Mouse (Mus musculus) cerebellum, adult 2 months (tissue): ENCODE data around the gene Hpca. TPM values are rescaled to one million over a fixed set of nuclear protein-coding genes. Genes with fewer than 3 reads are reported as not detected.

Source experiments
- DNase-seq, 2 experiments: peaks; one replicate each; pipeline ENCODE4 v3.0.0; 2021
- H3K27ac ChIP-seq: fragments of 200-500 bp; 2 replicates; pipeline ENCODE4 v1.5.1; 2012; ENCODE audit warnings: low read length, control low read depth, inconsistent platforms; ENCODE audit not compliant: insufficient read depth
- H3K27me3 ChIP-seq: fragments of 200-500 bp; 2 replicates; pipeline ENCODE4 v1.6.1; 2012; ENCODE audit warnings: inconsistent platforms, mild to moderate bottlenecking, low read length, moderate library complexity; ENCODE audit not compliant: control insufficient read depth, insufficient read depth
- H3K4me1 ChIP-seq: fragments of 200-500 bp; 2 replicates; pipeline ENCODE4 v1.6.1; 2011; ENCODE audit warnings: low read length; ENCODE audit not compliant: control insufficient read depth, insufficient read depth
- H3K4me3 ChIP-seq: fragments of 200-500 bp; replicated peaks from 2 replicates; pipeline ENCODE3; 2011; ENCODE audit warnings: mild to moderate bottlenecking, low read depth, low read length, control low read depth; ENCODE audit not compliant: insufficient read depth
- CTCF ChIP-seq: fragments of 200-500 bp; IDR thresholded peaks from 2 replicates; pipeline ENCODE4 v1.5.1; 2011; ENCODE audit warnings: low read depth, mild to moderate bottlenecking, control low read depth, low read length, moderate library complexity, borderline replicate concordance; ENCODE audit not compliant: insufficient read depth
- POLR2A ChIP-seq: fragments of 200-500 bp; IDR thresholded peaks from 2 replicates; pipeline ENCODE4 v1.6.1; 2011; ENCODE audit warnings: low read length, control low read depth, borderline replicate concordance; ENCODE audit not compliant: insufficient read depth
- WGBS: fragments of 180-500 bp; shearing (Covaris S2); methylation state at CpG from one replicate; pipeline ENCODE4 v1.1.7; 2018; 5-methylcytosine and 5-hydroxymethylcytosine counted together
- polyA plus RNA-seq: library from polyadenylated mRNA; depleted of rRNA; stranded (reverse); fragments of >200 nt; gene quantifications from 2 replicates; pipeline ENCODE4 v1.2.3, GENCODE M21; 2012

The Hpca gene
- polyA plus RNA-seq, 1 experiment: 176 TPM

DNA sequence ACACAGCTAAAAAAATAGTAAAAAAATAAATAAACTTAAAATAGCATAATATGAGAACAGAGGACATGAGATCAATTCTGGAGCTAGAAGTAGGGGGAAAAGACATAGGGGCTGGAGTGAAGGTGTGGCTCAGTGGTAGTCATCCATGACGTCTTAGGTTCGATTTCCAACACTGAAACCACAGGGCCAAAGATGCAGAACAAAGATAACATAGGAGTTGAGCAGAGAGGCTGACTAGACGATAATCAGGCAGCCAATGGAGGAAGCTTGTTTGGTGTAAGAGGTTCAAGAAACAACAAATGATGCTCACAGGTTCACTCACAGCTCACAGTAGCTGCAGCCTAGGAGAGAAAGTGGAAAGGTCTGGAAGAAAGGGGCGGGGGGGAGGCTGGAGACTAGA, 19.0 kb upstream of the Hpca start:
- no peak overlapping the region for H3K27ac ChIP-seq
- TF ChIP-seq POLR2A: no peak
- TF ChIP-seq CTCF: no peak
- peaks cover 65% of the 10 kb centered on the region for H3K4me1 ChIP-seq
- 87% methylated on average over 4 of the region's 4 CpGs for WGBS
- no peak overlapping the region for H3K4me3 ChIP-seq
- no peaks in the 10 kb centered on the region for H3K27me3 ChIP-seq
- no peak for DNase-seq

DNA sequence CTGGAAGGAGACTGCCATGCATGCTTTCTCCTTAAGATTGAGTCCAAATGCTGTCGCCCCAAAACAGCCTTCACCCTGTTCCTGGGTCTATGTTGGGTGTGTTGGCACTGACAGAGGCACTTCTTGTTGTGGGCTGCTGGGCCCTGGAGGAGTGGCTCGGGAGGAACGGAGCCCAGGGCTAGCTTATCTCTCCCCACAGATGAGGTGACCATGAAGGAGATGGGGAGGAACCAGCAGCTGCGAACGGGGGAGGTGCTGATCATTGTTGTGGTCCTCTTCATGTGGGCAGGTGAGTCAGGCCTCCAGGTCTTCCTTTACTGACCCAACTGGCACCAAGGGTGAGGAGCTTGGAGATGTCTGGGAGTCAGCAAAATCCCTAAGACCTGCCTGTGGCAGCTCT, 17.8 kb upstream of the Hpca start:
- DNase-seq: peak in 1 of 2 experiments; percentile 36
- WGBS: 89% methylated on average over 5 of the region's 5 CpGs
- Histone ChIP-seq H3K27me3 (no peaks in the 10 kb centered on the region), H3K4me3 (no peak overlapping the region), H3K27ac (no peak overlapping the region), H3K4me1 (peaks cover 65% of the 10 kb centered on the region)
- TF ChIP-seq POLR2A (no peak), CTCF (no peak)

- peak overlapping the region; percentile 89 for H3K27ac ChIP-seq
- no peaks in the 10 kb centered on the region for H3K27me3 ChIP-seq
- 58% methylated on average over 14 of the region's 14 CpGs for WGBS
- peak overlapping the region; percentile 87 for H3K4me3 ChIP-seq
- peaks cover 53% of the 10 kb centered on the region for H3K4me1 ChIP-seq
- TF ChIP-seq POLR2A: no peak
- no peak for TF ChIP-seq CTCF
- peak; percentile 49 to 68 for DNase-seq
These were observed 15.8 kb upstream of the Hpca start for GRCm38 (mm10) chr4:129137392-129138321.

DNA sequence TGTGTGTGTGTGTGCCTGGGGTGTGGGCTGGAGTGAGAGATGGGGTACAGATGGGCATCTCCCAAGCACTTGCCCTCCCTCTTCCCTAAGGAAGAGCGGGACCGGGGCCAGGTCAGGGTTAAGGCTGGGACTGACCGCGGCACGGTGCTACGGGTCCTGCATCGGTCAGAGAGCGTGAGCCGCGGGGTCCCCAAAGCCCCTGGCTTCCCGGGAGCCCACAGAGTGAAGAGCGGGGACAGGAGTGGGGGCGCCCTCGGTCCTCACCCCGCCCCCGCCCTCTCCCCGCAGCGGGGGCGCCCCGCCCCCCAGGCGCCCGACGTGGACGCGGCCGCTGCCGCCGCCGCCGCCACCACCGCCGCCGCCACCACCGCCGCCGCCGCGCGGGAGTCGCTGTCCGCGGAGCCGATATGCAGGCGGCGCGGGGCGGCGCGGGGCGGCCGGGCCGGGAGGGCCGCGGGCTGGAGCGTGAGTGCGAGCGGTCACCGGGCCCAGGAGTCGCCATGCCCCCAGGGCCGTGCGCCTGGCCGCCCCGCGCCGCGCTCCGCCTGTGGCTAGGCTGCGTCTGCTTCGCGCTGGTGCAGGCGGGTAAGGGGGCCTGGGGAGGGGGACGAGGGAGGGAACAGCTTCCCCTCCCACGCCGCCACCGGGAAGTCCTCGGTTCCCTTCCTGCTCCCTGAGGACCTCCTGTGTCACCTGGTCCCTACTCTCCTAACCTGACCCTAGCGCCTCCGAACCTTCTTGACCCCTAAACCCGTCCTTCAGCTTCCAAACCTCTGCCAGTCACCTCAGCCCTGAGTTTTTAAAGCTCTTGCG, 14.9 kb upstream of the Hpca start, which contains the start of gene Fndc5:
TSS of gene Fndc5 (plus strand) at position 421 of the 813 bp plus-strand sequence.
- peak; percentile 65 to 77 for DNase-seq
- Histone ChIP-seq H3K27ac (peak within 1 kb of the TSS; percentile 100), H3K4me1 (peaks cover 44% of the 10 kb centered on the region), H3K4me3 (peak within 1 kb of the TSS; percentile 92), H3K27me3 (no peaks in the 10 kb centered on the region)
- 2% methylated on average over 73 of the region's 80 CpGs for WGBS
- no peak for TF ChIP-seq CTCF
- no peak for TF ChIP-seq POLR2A

- no peak for DNase-seq
- Histone ChIP-seq H3K27me3 (no peaks in the 10 kb centered on the region), H3K4me3 (peak overlapping the region; percentile 92), H3K4me1 (peaks cover 38% of the 10 kb centered on the region), H3K27ac (peak overlapping the region; percentile 100)
- no peak for TF ChIP-seq POLR2A
- TF ChIP-seq CTCF: no peak
- 21% methylated on average over 9 of the region's 9 CpGs for WGBS
These were observed 14.3 kb upstream of the Hpca start for GRCm38 (mm10) chr4:129136189-129136578.

- Histone ChIP-seq H3K4me1 (peaks cover 34% of the 10 kb centered on the region), H3K4me3 (peak overlapping the region; percentile 92), H3K27me3 (no peaks in the 10 kb centered on the region), H3K27ac (peak overlapping the region; percentile 100)
- TF ChIP-seq POLR2A: no peak
- no peak for TF ChIP-seq CTCF
- 22% methylated on average over 2 of the region's 2 CpGs for WGBS
- DNase-seq: peak; percentile 39 to 58
These were observed 13.8 kb upstream of the Hpca start for GRCm38 (mm10) chr4:129135637-129136036.

DNA sequence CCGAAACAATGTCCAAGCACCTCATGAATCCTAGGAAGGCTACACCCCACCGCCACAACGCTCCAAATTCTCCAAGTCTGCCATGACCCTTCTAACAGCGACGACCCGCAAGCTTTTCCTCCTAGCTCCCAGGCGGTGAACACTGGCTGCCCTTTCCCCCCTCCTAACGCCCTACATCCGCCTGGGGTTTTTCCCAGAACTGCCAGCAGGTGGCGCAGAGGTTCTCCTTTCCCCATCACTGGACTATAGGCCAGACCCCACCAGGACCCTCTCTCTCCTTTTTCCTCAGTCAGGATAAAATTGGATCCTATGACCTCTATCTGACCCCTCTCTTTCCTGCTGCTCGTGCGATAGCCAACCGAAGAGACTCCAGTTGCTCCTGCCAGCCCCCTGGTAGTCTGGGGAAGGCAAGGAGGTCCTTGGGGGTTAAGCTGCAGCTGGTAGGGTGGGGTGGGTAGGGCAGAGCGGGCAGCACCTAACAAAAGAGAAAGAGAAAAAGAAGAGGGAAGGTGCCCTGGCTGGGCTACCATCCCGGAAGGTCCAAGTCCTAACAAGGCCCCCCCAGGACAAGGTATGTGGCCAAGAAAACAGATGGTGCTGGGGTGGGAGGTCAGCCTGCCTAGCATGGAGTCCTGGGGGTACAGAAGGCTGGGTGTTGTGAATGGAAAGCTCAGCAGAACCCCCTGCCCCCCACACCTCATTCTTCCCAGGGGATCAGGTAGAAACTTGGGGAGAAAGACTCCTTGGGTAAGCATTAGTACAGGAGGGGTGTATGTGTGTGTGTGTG, 13.2 kb upstream of the Hpca start:
- no peaks in the 10 kb centered on the region for H3K27me3 ChIP-seq
- TF ChIP-seq POLR2A (peak; percentile 39; the same call in 1 of the 2 replicates), CTCF (peak; percentile 81)
- WGBS: 3% methylated on average over 15 of the region's 15 CpGs

More for the DNA sequence above, 13.2 kb upstream of the Hpca start:
- peak; percentile 83 to 91 for DNase-seq
- H3K27ac ChIP-seq: peak overlapping the region; percentile 100
- H3K4me3 ChIP-seq: peak overlapping the region; percentile 92
- peaks cover 36% of the 10 kb centered on the region for H3K4me1 ChIP-seq
